Mouse (Mus musculus) embryonic facial prominence, embryonic 13.5 days (tissue): ENCODE measurements around the gene Rufy1. TPM values are rescaled to one million over a fixed set of nuclear protein-coding genes. Genes with fewer than 3 reads are reported as not detected.
"Not testable (repeated sequence)": the region's sequence is repeated elsewhere in the genome, so short reads cannot be mapped to it uniquely, and the experiment has no call there.

Source experiments
- ATAC-seq: fragments of 200-750 bp; cut with Nextera tagmentation; 2 replicates; pipeline ENCODE4 v1.8.0; 2017; ENCODE audit warnings: low read depth; ENCODE audit not compliant: insufficient number of reproducible peaks, insufficient read depth, low FRiP score, low TSS enrichment
- H3K27ac ChIP-seq: fragments of 300-500 bp; sonication (generic); 2 replicates; pipeline ENCODE4 v1.5.1; 2015; ENCODE audit warnings: moderate library complexity, mild to moderate bottlenecking, inconsistent platforms
- H3K27me3 ChIP-seq: fragments of 300-500 bp; sonication (generic); 2 replicates; pipeline ENCODE4 v1.6.1; 2015; ENCODE audit warnings: mild to moderate bottlenecking, inconsistent platforms
- H3K36me3 ChIP-seq: fragments of 300-500 bp; sonication (generic); 2 replicates; pipeline ENCODE4 v1.6.1; 2015; ENCODE audit warnings: mild to moderate bottlenecking, inconsistent platforms
- H3K4me1 ChIP-seq: fragments of 300-500 bp; sonication (generic); 2 replicates; pipeline ENCODE4 v1.6.1; 2015; ENCODE audit warnings: inconsistent platforms
- H3K4me2 ChIP-seq: fragments of 300-500 bp; sonication (generic); 2 replicates; pipeline ENCODE4 v1.6.1; 2015; ENCODE audit warnings: moderate library complexity, mild to moderate bottlenecking, inconsistent platforms
- H3K4me3 ChIP-seq: fragments of 300-500 bp; sonication (generic); 2 replicates; pipeline ENCODE4 v1.5.1; 2015; ENCODE audit warnings: mild to moderate bottlenecking, inconsistent platforms
- H3K9ac ChIP-seq: fragments of 300-500 bp; sonication (generic); 2 replicates; pipeline ENCODE4 v1.6.1; 2015; ENCODE audit warnings: mild to moderate bottlenecking, inconsistent platforms
- H3K9me3 ChIP-seq: fragments of 300-500 bp; sonication (generic); 2 replicates; pipeline ENCODE4 v1.6.1; 2016; ENCODE audit warnings: inconsistent platforms
- WGBS: fragments of 180-500 bp; shearing (Covaris S2); methylation state at CpG from one replicate; pipeline ENCODE4 v1.1.7; 2015; ENCODE audit warnings: mixed read lengths; 5-methylcytosine and 5-hydroxymethylcytosine counted together
- polyA plus RNA-seq: library from polyadenylated mRNA; unstranded; fragments of >200 nt; fragmentation: Nextera tagmentation; extraction: Ambion mirVana; gene quantifications from 2 replicates; pipeline ENCODE4 v1.2.1, GENCODE M21; 2015

The Rufy1 gene
- polyA plus RNA-seq, 1 experiment from 2014 or later: 28.2 TPM

DNA sequence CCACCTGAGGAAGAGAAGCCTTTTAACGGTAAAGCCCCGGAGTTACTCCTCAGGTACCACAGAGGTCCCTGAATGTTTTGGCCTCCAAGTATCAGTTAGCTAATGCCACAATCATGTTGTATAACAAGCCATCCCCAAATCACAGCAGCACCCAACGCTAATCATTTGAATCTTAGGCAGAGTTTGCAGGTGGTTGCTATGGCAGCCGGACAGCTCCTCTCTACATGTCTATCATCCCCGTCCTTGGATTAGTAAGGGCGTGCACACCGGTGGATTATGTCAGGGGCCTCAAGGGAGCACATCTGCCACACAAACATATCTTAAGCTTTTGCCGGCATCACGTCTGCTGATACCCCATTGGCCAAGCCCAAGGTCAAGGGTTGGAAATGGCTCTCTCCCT is 19.3 kb upstream of the Rufy1 start:
- no peak for ATAC-seq
- Histone ChIP-seq H3K4me3 (no peak overlapping the region), H3K36me3 (no peaks in the 10 kb centered on the region), H3K27ac (no peak overlapping the region), H3K4me2 (no peak overlapping the region), H3K27me3 (no peaks in the 10 kb centered on the region), H3K9ac (no peak overlapping the region), H3K4me1 (peaks cover 9% of the 10 kb centered on the region), H3K9me3 (no peaks in the 10 kb centered on the region)
- WGBS: 72% methylated on average over 9 of the region's 9 CpGs

DNA sequence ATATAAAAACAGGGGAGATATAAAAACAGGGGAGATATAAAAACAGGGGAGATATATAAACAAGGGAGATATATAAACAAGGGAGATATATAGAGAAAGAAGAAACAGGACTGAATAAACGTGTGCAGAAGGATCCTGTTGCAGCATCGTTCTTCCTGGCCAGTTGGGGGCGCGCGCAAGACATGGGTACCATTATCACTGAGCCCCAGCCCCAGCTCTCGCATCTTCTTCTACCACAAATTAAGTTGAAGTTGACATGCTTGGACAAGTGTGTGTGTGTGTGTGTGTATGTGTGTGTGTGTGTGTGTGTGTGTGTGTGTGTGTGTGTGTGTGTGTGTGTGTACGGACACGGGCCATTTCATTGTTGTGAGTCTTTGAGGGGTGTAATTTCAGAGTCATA is 17.2 kb upstream of the Rufy1 start:
- H3K36me3 ChIP-seq, H3K27ac ChIP-seq, H3K27me3 ChIP-seq, H3K4me2 ChIP-seq, H3K9me3 ChIP-seq, H3K4me1 ChIP-seq, H3K4me3 ChIP-seq, H3K9ac ChIP-seq, ATAC-seq: not testable (repeated sequence)
- 23% methylated on average over 6 of the region's 8 CpGs for WGBS

- H3K9ac ChIP-seq: no peak overlapping the region
- no peaks in the 10 kb centered on the region for H3K9me3 ChIP-seq
- H3K4me2 ChIP-seq: no peak overlapping the region
- H3K27ac ChIP-seq: no peak overlapping the region
- ATAC-seq: no peak
- WGBS: 66% methylated on average over 5 of the region's 5 CpGs
- H3K27me3 ChIP-seq: peaks cover 7% of the 10 kb centered on the region; the same call in 1 of the 2 replicates
- H3K4me3 ChIP-seq: no peak overlapping the region
- no peaks in the 10 kb centered on the region for H3K36me3 ChIP-seq
- peaks cover 4% of the 10 kb centered on the region for H3K4me1 ChIP-seq
These were observed 12.5 kb upstream of the Rufy1 start for GRCm38 (mm10) chr11:50443259-50444065.

DNA sequence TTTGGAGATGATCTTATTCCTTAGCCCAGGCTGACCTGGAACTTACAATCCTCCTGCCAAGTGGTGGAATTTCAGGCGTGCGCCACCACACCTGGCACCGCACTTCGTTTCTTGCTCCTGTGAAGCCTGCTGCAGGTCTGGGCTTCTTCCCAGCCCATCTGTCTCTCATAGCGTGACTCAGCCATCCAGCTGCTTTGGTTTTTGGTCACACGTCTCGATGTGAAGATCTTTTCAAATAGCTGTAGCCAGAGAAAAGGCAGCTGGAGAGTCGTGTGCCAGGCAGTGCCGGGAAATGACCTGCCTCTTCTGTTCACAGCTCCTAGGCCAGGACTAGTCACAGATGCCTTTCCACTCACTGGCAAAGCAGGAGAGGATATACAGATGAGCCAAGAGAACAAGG is 10.7 kb upstream of the Rufy1 start:
- Histone ChIP-seq H3K9ac (no peak overlapping the region), H3K27me3 (peaks cover 7% of the 10 kb centered on the region; the same call in 1 of the 2 replicates), H3K4me1 (peaks cover 4% of the 10 kb centered on the region), H3K27ac (no peak overlapping the region), H3K4me3 (no peak overlapping the region), H3K36me3 (no peaks in the 10 kb centered on the region), H3K4me2 (no peak overlapping the region), H3K9me3 (no peaks in the 10 kb centered on the region)
- no peak for ATAC-seq
- 57% methylated on average over 9 of the region's 9 CpGs for WGBS

- H3K4me2 ChIP-seq: no peak overlapping the region
- no peak overlapping the region for H3K4me3 ChIP-seq
- H3K36me3 ChIP-seq: no peaks in the 10 kb centered on the region
- H3K9me3 ChIP-seq: no peaks in the 10 kb centered on the region
- WGBS: 75% methylated on average over 6 of the region's 6 CpGs
- H3K27me3 ChIP-seq: peaks cover 7% of the 10 kb centered on the region; the same call in 1 of the 2 replicates
- ATAC-seq: no peak
- no peak overlapping the region for H3K9ac ChIP-seq
- H3K4me1 ChIP-seq: peaks cover 4% of the 10 kb centered on the region
- H3K27ac ChIP-seq: no peak overlapping the region
These were observed 9.8 kb upstream of the Rufy1 start for GRCm38 (mm10) chr11:50440691-50441090.

DNA sequence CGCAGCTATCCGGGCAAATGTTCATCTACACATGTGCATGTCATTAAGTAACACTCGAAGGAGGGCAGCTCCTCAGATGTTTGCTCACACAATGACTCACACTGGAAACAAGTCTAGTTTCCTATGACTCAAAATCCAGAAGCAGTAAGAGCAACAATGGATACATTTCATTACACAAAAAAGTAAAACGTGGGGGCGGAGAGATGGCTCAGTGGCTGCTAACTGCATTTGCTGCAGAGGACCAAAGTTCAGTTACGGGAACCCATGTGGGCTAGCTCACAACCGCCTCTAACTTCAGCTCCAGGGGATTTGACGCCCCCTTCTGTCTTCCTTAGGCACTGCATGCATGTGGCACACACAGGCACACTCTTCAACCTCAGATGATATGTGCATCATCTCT is 8.9 kb upstream of the Rufy1 start:
- no peaks in the 10 kb centered on the region for H3K36me3 ChIP-seq
- peaks cover 7% of the 10 kb centered on the region; the same call in 1 of the 2 replicates for H3K27me3 ChIP-seq
- peaks cover 4% of the 10 kb centered on the region for H3K4me1 ChIP-seq
- ATAC-seq: no peak
- H3K9me3 ChIP-seq: no peaks in the 10 kb centered on the region
- no peak overlapping the region for H3K4me2 ChIP-seq
- H3K9ac ChIP-seq: no peak overlapping the region
- H3K4me3 ChIP-seq: no peak overlapping the region
- 41% methylated on average over 8 of the region's 8 CpGs for WGBS
- H3K27ac ChIP-seq: no peak overlapping the region

- H3K4me3 ChIP-seq: no peak overlapping the region
- H3K36me3 ChIP-seq: no peaks in the 10 kb centered on the region
- 89% methylated on average over 5 of the region's 5 CpGs for WGBS
- no peaks in the 10 kb centered on the region for H3K9me3 ChIP-seq
- no peak overlapping the region for H3K9ac ChIP-seq
- no peaks in the 10 kb centered on the region for H3K27me3 ChIP-seq
- no peak for ATAC-seq
- H3K4me2 ChIP-seq: no peak overlapping the region
- H3K4me1 ChIP-seq: peaks cover 15% of the 10 kb centered on the region
- no peak overlapping the region for H3K27ac ChIP-seq
These were observed 2.0 kb upstream of the Rufy1 start for GRCm38 (mm10) chr11:50432896-50433295.

- no peak overlapping the region for H3K9ac ChIP-seq
- 85% methylated on average over 3 of the region's 3 CpGs for WGBS
- ATAC-seq: no peak
- no peaks in the 10 kb centered on the region for H3K9me3 ChIP-seq
- no peak overlapping the region for H3K27ac ChIP-seq
- no peaks in the 10 kb centered on the region for H3K36me3 ChIP-seq
- H3K4me1 ChIP-seq: peaks cover 15% of the 10 kb centered on the region
- no peak overlapping the region for H3K4me2 ChIP-seq
- no peak overlapping the region for H3K4me3 ChIP-seq
- H3K27me3 ChIP-seq: no peaks in the 10 kb centered on the region
These were observed 1.1 kb upstream of the Rufy1 start for GRCm38 (mm10) chr11:50432069-50432440.

DNA sequence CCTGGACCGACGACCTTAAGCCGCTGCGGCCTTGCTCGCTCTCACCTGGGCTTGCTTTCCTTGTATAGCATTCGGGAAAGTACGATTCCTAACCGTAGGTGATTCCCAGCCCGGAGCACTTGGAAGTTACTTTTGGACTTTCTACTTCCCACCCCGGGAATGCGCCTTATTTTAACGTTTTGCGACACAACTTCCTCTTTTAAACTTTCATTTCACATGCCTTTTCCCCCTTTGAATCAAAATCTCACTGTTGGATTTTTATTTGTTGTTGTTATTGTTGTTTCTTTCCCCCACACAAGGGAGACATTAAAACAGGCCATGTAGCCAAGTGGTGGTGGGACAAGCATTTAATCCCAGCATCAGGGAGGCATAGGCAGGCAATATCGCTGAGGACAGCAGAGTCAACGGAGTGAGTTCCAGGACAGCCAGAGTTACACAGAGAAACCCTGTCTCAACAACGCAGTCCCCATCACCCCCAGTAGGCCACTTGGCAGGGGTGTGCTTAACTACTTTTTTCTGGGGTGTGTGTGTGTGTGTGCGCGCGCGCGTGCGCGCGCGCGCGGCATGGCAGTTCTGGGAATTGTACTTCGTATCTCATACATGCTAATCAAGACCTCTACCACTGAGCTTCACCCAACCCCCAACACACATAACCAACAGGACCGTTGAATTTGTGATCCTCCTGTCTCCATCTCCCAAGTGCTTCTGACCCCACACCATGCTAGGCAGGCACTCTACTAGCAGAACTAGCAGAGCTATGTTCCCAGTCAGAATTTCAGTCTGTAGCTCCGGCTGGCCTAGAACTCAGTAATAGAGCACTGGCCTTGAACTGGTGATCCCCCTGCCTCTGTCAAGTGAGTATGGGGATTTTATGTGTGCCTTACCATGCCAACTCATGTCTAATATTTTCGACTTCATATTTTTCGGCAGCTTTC is 476 bp upstream of the Rufy1 start:
- peak overlapping the region; percentile 88 for H3K9ac ChIP-seq
- H3K9me3 ChIP-seq: no peaks in the 10 kb centered on the region
- peaks cover 15% of the 10 kb centered on the region for H3K4me1 ChIP-seq
- no peaks in the 10 kb centered on the region for H3K27me3 ChIP-seq
- WGBS: 29% methylated on average over 32 of the region's 32 CpGs
- H3K27ac ChIP-seq: peak overlapping the region; percentile 90
- H3K4me3 ChIP-seq: peak overlapping the region; percentile 79
- peak overlapping the region; percentile 71 for H3K4me2 ChIP-seq
- ATAC-seq: peak; percentile 54; the same call in 1 of the 2 replicates
- no peaks in the 10 kb centered on the region for H3K36me3 ChIP-seq

DNA sequence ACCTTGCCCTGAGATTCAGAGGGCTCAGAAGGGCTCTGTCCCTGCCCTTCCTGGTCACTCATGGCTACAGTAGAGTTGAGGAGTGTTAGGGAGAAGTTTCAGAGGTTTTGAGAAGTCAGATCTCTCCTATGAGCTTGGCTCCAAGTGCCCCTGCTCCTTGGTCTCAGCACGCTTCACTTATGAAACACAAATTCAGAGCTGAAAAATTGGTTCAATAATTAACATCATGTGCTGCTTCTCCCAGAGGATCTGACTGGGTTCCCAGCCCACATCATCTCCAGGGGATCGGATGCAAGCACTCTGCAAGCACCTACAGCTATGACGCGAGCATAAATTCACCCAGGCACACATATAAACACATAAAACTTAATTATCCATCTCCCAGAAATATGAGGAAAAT is 4.9 kb downstream of the Rufy1 start:
- WGBS: 85% methylated on average over 4 of the region's 4 CpGs
- Histone ChIP-seq H3K4me1 (peaks cover 22% of the 10 kb centered on the region), H3K9ac (no peak overlapping the region), H3K9me3 (no peaks in the 10 kb centered on the region), H3K4me2 (no peak overlapping the region), H3K4me3 (no peak overlapping the region), H3K27me3 (no peaks in the 10 kb centered on the region), H3K36me3 (no peaks in the 10 kb centered on the region), H3K27ac (no peak overlapping the region)
- ATAC-seq: no peak

DNA sequence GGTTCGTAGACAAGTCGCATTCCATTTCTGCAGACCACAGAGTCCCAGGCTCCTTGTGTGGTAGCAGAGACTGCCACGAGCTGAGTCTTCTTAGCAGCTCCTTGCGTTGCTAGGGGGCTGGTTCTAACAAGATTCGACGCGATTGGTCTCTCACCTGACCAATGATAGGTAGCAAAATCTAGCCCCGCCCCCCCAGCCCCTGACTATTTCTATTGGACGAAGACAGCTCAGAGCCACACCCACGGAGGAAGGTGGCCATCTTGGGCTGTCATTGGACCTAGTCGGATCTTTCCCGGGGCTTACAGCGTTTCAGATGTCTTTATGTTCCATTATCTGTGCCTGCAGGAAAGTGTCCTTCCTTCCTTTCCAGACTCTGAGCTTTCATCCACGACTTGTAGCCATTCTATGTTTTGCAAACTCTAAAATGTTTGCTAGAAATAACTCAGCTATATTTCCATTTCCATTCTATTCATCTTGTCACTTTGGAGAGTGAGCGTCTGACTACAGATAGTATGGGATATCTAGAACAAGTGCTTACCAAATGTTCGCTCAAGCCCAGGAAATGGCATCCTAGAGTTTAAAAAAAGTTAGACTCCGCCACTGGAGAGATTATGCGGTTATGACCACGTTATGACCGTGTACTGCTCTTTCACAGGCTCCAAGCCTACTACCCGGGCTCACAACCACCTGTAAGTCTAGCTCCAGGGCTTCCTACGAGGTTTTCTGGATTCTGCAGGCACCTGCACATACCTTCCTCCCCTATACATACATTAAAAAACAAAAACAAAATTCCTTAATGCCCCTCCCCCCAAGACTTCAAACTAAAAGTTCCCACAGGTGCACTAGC is 8.8 kb downstream of the Rufy1 start:
- peak overlapping the region; percentile 42 for H3K4me3 ChIP-seq
- no peaks in the 10 kb centered on the region for H3K9me3 ChIP-seq
- peaks cover 21% of the 10 kb centered on the region for H3K36me3 ChIP-seq
- peak overlapping the region; percentile 63 for H3K9ac ChIP-seq
- H3K4me2 ChIP-seq: peak overlapping the region; percentile 68
- H3K27ac ChIP-seq: peak overlapping the region; percentile 62
- 22% methylated on average over 22 of the region's 22 CpGs for WGBS
- H3K4me1 ChIP-seq: peaks cover 13% of the 10 kb centered on the region
- ATAC-seq: peak; percentile 94
- H3K27me3 ChIP-seq: no peaks in the 10 kb centered on the region
